Mouse (Mus musculus) embryonic facial prominence, embryonic 13.5 days (tissue): ENCODE data around the gene Tacstd2. TPM values are rescaled to one million over a fixed set of nuclear protein-coding genes. Genes with fewer than 3 reads are reported as not detected.
A peak's percentile ranks its signal among the peaks of the same experiment; 100 is the strongest.
"Not testable (repeated sequence)": the region's sequence is repeated elsewhere in the genome, so short reads cannot be mapped to it uniquely, and the experiment has no call there.

ENCODE experiments used
- ATAC-seq: fragments of 200-750 bp; cut with Nextera tagmentation; 2 replicates; pipeline ENCODE4 v1.8.0; 2017; ENCODE audit warnings: low read depth; ENCODE audit not compliant: insufficient number of reproducible peaks, insufficient read depth, low FRiP score, low TSS enrichment
- H3K27ac ChIP-seq: fragments of 300-500 bp; sonication (generic); 2 replicates; pipeline ENCODE4 v1.5.1; 2015; ENCODE audit warnings: moderate library complexity, mild to moderate bottlenecking, inconsistent platforms
- H3K27me3 ChIP-seq: fragments of 300-500 bp; sonication (generic); 2 replicates; pipeline ENCODE4 v1.6.1; 2015; ENCODE audit warnings: mild to moderate bottlenecking, inconsistent platforms
- H3K36me3 ChIP-seq: fragments of 300-500 bp; sonication (generic); 2 replicates; pipeline ENCODE4 v1.6.1; 2015; ENCODE audit warnings: mild to moderate bottlenecking, inconsistent platforms
- H3K4me1 ChIP-seq: fragments of 300-500 bp; sonication (generic); 2 replicates; pipeline ENCODE4 v1.6.1; 2015; ENCODE audit warnings: inconsistent platforms
- H3K4me2 ChIP-seq: fragments of 300-500 bp; sonication (generic); 2 replicates; pipeline ENCODE4 v1.6.1; 2015; ENCODE audit warnings: moderate library complexity, mild to moderate bottlenecking, inconsistent platforms
- H3K4me3 ChIP-seq: fragments of 300-500 bp; sonication (generic); 2 replicates; pipeline ENCODE4 v1.5.1; 2015; ENCODE audit warnings: mild to moderate bottlenecking, inconsistent platforms
- H3K9ac ChIP-seq: fragments of 300-500 bp; sonication (generic); 2 replicates; pipeline ENCODE4 v1.6.1; 2015; ENCODE audit warnings: mild to moderate bottlenecking, inconsistent platforms
- H3K9me3 ChIP-seq: fragments of 300-500 bp; sonication (generic); 2 replicates; pipeline ENCODE4 v1.6.1; 2016; ENCODE audit warnings: inconsistent platforms
- WGBS: fragments of 180-500 bp; shearing (Covaris S2); methylation state at CpG from one replicate; pipeline ENCODE4 v1.1.7; 2015; ENCODE audit warnings: mixed read lengths; 5-methylcytosine and 5-hydroxymethylcytosine counted together
- polyA plus RNA-seq: library from polyadenylated mRNA; unstranded; fragments of >200 nt; fragmentation: Nextera tagmentation; extraction: Ambion mirVana; gene quantifications from 2 replicates; pipeline ENCODE4 v1.2.1, GENCODE M21; 2015

Tacstd2 gene
- polyA plus RNA-seq, 1 experiment from 2014 or later: 61.6 TPM

DNA sequence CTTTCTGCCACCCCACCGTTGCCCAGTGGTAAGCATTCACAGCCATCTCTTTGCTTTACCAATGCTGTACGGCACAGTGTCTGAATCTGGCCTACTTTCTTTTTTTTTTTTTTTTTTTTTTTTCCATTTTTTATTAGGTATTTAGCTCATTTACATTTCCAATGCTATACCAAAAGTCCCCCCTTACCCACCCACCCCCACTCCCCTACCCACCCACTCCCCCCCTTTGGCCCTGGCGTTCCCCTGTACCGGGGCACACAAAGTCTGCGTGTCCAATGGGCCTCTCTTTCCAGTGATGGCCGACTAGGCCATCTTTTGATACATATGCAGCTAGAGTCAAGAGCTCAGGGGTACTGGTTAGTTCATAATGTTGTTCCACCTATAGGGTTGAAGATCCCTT, 33.7 kb downstream of the Tacstd2 start:
- peak; percentile 79 for ATAC-seq
- not testable (repeated sequence) for H3K4me1 ChIP-seq, H3K36me3 ChIP-seq, H3K9ac ChIP-seq, H3K4me2 ChIP-seq, H3K27me3 ChIP-seq, H3K4me3 ChIP-seq, H3K9me3 ChIP-seq, H3K27ac ChIP-seq
- 89% methylated on average over 2 of the region's 6 CpGs for WGBS

DNA sequence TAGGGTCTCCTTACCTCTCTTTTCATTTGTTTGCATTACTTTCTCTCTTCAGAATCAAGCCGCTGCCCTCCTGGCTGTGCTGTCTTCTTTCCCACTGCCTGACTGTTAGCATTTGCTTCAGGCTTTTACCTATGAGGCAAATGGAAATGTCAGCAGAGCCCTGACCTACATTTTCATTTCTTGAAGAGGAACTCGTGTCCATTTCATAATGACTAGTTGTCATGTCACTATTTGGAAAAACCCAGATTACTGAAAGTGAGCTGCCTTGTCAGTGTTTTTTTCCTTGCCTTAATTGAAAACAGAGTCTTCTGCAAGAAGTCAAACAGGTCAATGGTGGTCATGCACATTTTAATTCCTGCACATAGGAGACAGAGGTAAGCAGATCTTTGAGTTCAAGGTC, 43.8 kb downstream of the Tacstd2 start, which contains the start of gene Il23r:
Il23r (minus strand) TSS at position 101 of the 400 bp plus-strand sequence.
- no peak within 1 kb of the TSS for H3K4me2 ChIP-seq
- no peak for ATAC-seq

More for the DNA sequence above, 43.8 kb downstream of the Tacstd2 start, which contains the start of gene Il23r:
- H3K4me1 ChIP-seq: no peaks in the 10 kb centered on the region
- H3K36me3 ChIP-seq: no peaks in the 10 kb centered on the region
- H3K9me3 ChIP-seq: no peaks in the 10 kb centered on the region
- H3K9ac ChIP-seq: no peak within 1 kb of the TSS
- 72% methylated on average over 2 of the region's 2 CpGs for WGBS
- H3K4me3 ChIP-seq: no peak within 1 kb of the TSS
- no peaks in the 10 kb centered on the region for H3K27me3 ChIP-seq
- H3K27ac ChIP-seq: no peak within 1 kb of the TSS

Other genes starting within 250 kb of the Tacstd2 start
- 0.10 TPM in 1 of 2 replicates, not detected in the other for gene Il12rb2, start 159.6 kb downstream of the Tacstd2 start, polyA plus RNA-seq
- not detected in 2 replicates for gene Il23r, start 43.9 kb downstream of the Tacstd2 start, polyA plus RNA-seq